Mouse (Mus musculus): ENCODE results near the gene Xrcc6.

- TF ChIP-seq CTCF (IDR thresholded peaks at IDR 0.05; ENCODE audit: control insufficient read depth, insufficient read depth, insufficient read length): no peak
- TF ChIP-seq USF1 (IDR thresholded peaks at IDR 0.05; ENCODE audit: low read depth): no peak
- TF ChIP-seq MYOD1 (IDR thresholded peaks at IDR 0.05; ENCODE audit: control insufficient read depth, insufficient read length, low read depth): no peak
- no peak for TF ChIP-seq FOSL1 (IDR thresholded peaks at IDR 0.05; ENCODE audit: insufficient read depth, low read length, poor library complexity, severe bottlenecking)
- no peak for TF ChIP-seq MAX (IDR thresholded peaks at IDR 0.05)
- no peak for TF ChIP-seq MYOG (IDR thresholded peaks at IDR 0.05; ENCODE audit: control insufficient read depth, extremely low read depth, insufficient read length)
Observed at GRCm38 (mm10) chr15:81964980-81965545, 22.6 kb upstream of the Xrcc6 start.

All from C2C12 (cell line).